Mouse (Mus musculus) liver, embryonic 14.5 days (tissue): Measurements from ENCODE around the gene Socs5.

Source experiments
- CTCF ChIP-seq: IDR thresholded peaks from 2 replicates; pipeline ENCODE4 v1.5.1; 2016; ENCODE audit warnings: antibody characterized with exemption, low read depth, control low read depth
- EP300 ChIP-seq: IDR thresholded peaks from 2 replicates; pipeline ENCODE4 v1.6.1; 2016; ENCODE audit warnings: antibody characterized with exemption, low read depth

- no peak for TF ChIP-seq CTCF
- TF ChIP-seq EP300 = no peak
These were observed 38.5 kb upstream of the Socs5 start for GRCm38 (mm10) chr17:87068997-87069396.
